In the genomic region with DNA sequence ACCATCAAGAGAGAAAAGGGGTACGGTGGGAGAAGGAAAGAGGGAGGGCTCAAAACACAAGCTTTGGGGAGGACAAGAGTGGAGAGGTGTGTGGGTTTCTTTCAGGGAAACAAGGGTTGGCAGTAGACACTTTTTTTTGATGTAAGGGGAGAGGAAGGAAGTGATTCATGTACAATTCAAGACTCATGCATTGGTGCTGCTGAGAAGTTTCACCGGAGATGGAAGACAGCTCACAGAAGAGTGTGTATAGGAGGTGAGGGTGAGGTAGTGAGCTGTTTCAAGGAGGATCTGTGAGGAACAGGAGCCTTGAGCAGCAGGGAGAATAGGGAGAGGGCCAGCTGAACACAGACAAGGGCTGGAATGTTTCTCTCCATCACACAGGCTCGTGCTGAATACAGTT, we compare ENCODE assay signal across 9 mouse cellular contexts.
"Had no signal": no experiment of that assay in that cellular context is flagged by ENCODE, and none has a peak within 500 bp of the region (broad histone marks: within the 10 kb centered on the region; RNA-seq: fewer than 3 reads in every experiment).

No protein-coding gene starts in this region.

- DNase-seq: kidney, postnatal 36 days; layer of hippocampus, adult 9-11 months; layer of hippocampus, postnatal 36 days; liver, embryonic 13.5 days; liver, postnatal 0 days; lung, postnatal 14 days; midbrain, embryonic 14.5 days; thymus, adult 18-20 months; thymus, postnatal 14 days had no signal

- ATAC-seq: liver, postnatal 0 days had no signal
